Mouse (Mus musculus) midbrain, embryonic 16.5 days (tissue): ENCODE results near the gene Dnah6. TPM values are rescaled to one million over a fixed set of nuclear protein-coding genes. Genes with fewer than 3 reads are reported as not detected.

Experiments used
- ATAC-seq: fragments of 200-750 bp; cut with Nextera tagmentation; 2 replicates; pipeline ENCODE4 v1.8.0; 2017; ENCODE audit warnings: moderate TSS enrichment
- H3K27ac ChIP-seq: fragments of 300-500 bp; sonication (generic); 2 replicates; pipeline ENCODE4 v1.5.1; 2014; ENCODE audit warnings: mild to moderate bottlenecking, low read length, mixed read lengths
- H3K27me3 ChIP-seq: fragments of 300-500 bp; sonication (generic); 2 replicates; pipeline ENCODE4 v1.6.1; 2014; ENCODE audit warnings: low read depth, low read length, mixed read lengths; ENCODE audit not compliant: control insufficient read depth, insufficient read depth
- H3K36me3 ChIP-seq: fragments of 300-500 bp; sonication (generic); 2 replicates; pipeline ENCODE4 v1.6.1; 2014; ENCODE audit warnings: mild to moderate bottlenecking, low read length, moderate library complexity, mixed read lengths; ENCODE audit not compliant: control insufficient read depth, insufficient read depth
- H3K4me1 ChIP-seq: fragments of 300-500 bp; sonication (generic); 2 replicates; pipeline ENCODE4 v1.6.1; 2014; ENCODE audit warnings: mild to moderate bottlenecking, low read length, mixed read lengths; ENCODE audit not compliant: control insufficient read depth, insufficient read depth
- H3K4me2 ChIP-seq: fragments of 300-500 bp; sonication (generic); 2 replicates; pipeline ENCODE4 v1.6.1; 2014; ENCODE audit warnings: mild to moderate bottlenecking, low read length, mixed read lengths
- H3K4me3 ChIP-seq: fragments of 300-500 bp; sonication (generic); 2 replicates; pipeline ENCODE4 v1.5.1; 2014; ENCODE audit warnings: low read depth, mild to moderate bottlenecking, low read length, moderate library complexity, mixed read lengths
- H3K9ac ChIP-seq: fragments of 300-500 bp; sonication (generic); 2 replicates; pipeline ENCODE4 v1.6.1; 2014; ENCODE audit warnings: low read depth, low read length, mixed read lengths
- H3K9me3 ChIP-seq: fragments of 300-500 bp; sonication (generic); replicated peaks from 2 replicates; pipeline ENCODE4 v1.6.1; 2014; ENCODE audit warnings: mild to moderate bottlenecking, low read length, mixed read lengths; ENCODE audit not compliant: control insufficient read depth, poor library complexity, severe bottlenecking
- WGBS: fragments of 180-500 bp; shearing (Covaris S2); extraction: QIAGEN DNeasy Blood & Tissue Kit; methylation state at CpG from one replicate; pipeline ENCODE4 v1.1.7; 2014; 5-methylcytosine and 5-hydroxymethylcytosine counted together
- polyA plus RNA-seq: library from polyadenylated mRNA; unstranded; fragments of >200 nt; fragmentation: Nextera tagmentation; extraction: Ambion mirVana; gene quantifications from 2 replicates; pipeline ENCODE4 v1.2.1, GENCODE M21; 2015

Dnah6 gene
- polyA plus RNA-seq, 1 experiment from 2014 or later = 0.36 TPM

- Histone ChIP-seq H3K9me3 (no peaks in the 10 kb centered on the region), H3K9ac (no peak overlapping the region), H3K4me1 (no peaks in the 10 kb centered on the region), H3K27me3 (no peaks in the 10 kb centered on the region), H3K27ac (no peak overlapping the region), H3K4me2 (no peak overlapping the region), H3K36me3 (no peaks in the 10 kb centered on the region), H3K4me3 (no peak overlapping the region)
- no peak for ATAC-seq
Observed at GRCm38 (mm10) chr6:73211602-73212001, 9.8 kb downstream of the Dnah6 start.

GRCm38 (mm10) chr6:73211036-73211435 lies 10.4 kb downstream of the Dnah6 start:
- ATAC-seq = no peak
- H3K27ac ChIP-seq = no peak overlapping the region
- H3K4me1 ChIP-seq = no peaks in the 10 kb centered on the region
- H3K9ac ChIP-seq = no peak overlapping the region
- H3K27me3 ChIP-seq = no peaks in the 10 kb centered on the region
- H3K9me3 ChIP-seq = no peaks in the 10 kb centered on the region
- no peak overlapping the region for H3K4me2 ChIP-seq
- H3K4me3 ChIP-seq = no peak overlapping the region
- 91% methylated on average over 3 of the region's 3 CpGs for WGBS
- no peaks in the 10 kb centered on the region for H3K36me3 ChIP-seq

GRCm38 (mm10) chr6:73210445-73210972 lies 10.9 kb downstream of the Dnah6 start:
- H3K27me3 ChIP-seq = no peaks in the 10 kb centered on the region
- H3K36me3 ChIP-seq = no peaks in the 10 kb centered on the region
- H3K4me2 ChIP-seq = no peak overlapping the region
- H3K4me3 ChIP-seq = no peak overlapping the region
- no peaks in the 10 kb centered on the region for H3K9me3 ChIP-seq
- no peak overlapping the region for H3K27ac ChIP-seq
- 89% methylated on average over 4 of the region's 4 CpGs for WGBS
- H3K4me1 ChIP-seq = no peaks in the 10 kb centered on the region
- no peak for ATAC-seq
- H3K9ac ChIP-seq = no peak overlapping the region

- H3K27me3 ChIP-seq = no peaks in the 10 kb centered on the region
- H3K4me2 ChIP-seq = no peak overlapping the region
- 92% methylated on average over 6 of the region's 6 CpGs for WGBS
- H3K9me3 ChIP-seq = no peaks in the 10 kb centered on the region
- H3K4me1 ChIP-seq = no peaks in the 10 kb centered on the region
- H3K4me3 ChIP-seq = no peak overlapping the region
- H3K27ac ChIP-seq = no peak overlapping the region
- no peak overlapping the region for H3K9ac ChIP-seq
- no peaks in the 10 kb centered on the region for H3K36me3 ChIP-seq
- no peak for ATAC-seq
Observed at GRCm38 (mm10) chr6:73209598-73209997, 11.9 kb downstream of the Dnah6 start.

- H3K36me3 ChIP-seq = no peaks in the 10 kb centered on the region
- no peak overlapping the region for H3K9ac ChIP-seq
- no peak overlapping the region for H3K4me2 ChIP-seq
- H3K27me3 ChIP-seq = no peaks in the 10 kb centered on the region
- 83% methylated on average over 4 of the region's 4 CpGs for WGBS
- no peaks in the 10 kb centered on the region for H3K4me1 ChIP-seq
- no peaks in the 10 kb centered on the region for H3K9me3 ChIP-seq
- H3K27ac ChIP-seq = no peak overlapping the region
- no peak overlapping the region for H3K4me3 ChIP-seq
- ATAC-seq = no peak
Observed at GRCm38 (mm10) chr6:73204937-73205336, 16.5 kb downstream of the Dnah6 start.

GRCm38 (mm10) chr6:73203724-73204123 lies 17.7 kb downstream of the Dnah6 start:
- 81% methylated on average over 2 of the region's 2 CpGs for WGBS
- ATAC-seq = no peak

GRCm38 (mm10) chr6:73195291-73195690 lies 26.2 kb downstream of the Dnah6 start:
- H3K27ac ChIP-seq = no peak overlapping the region
- no peaks in the 10 kb centered on the region for H3K36me3 ChIP-seq
- no peaks in the 10 kb centered on the region for H3K9me3 ChIP-seq
- no peak overlapping the region for H3K9ac ChIP-seq
- no peaks in the 10 kb centered on the region for H3K4me1 ChIP-seq
- 91% methylated on average over 13 of the region's 13 CpGs for WGBS
- H3K4me2 ChIP-seq = no peak overlapping the region
- no peaks in the 10 kb centered on the region for H3K27me3 ChIP-seq
- no peak overlapping the region for H3K4me3 ChIP-seq
- ATAC-seq = no peak

More at GRCm38 (mm10) chr6:73203724-73204123, 17.7 kb downstream of the Dnah6 start:
- H3K4me1 ChIP-seq = no peaks in the 10 kb centered on the region
- no peak overlapping the region for H3K4me3 ChIP-seq
- H3K36me3 ChIP-seq = no peaks in the 10 kb centered on the region
- H3K4me2 ChIP-seq = no peak overlapping the region
- no peak overlapping the region for H3K9ac ChIP-seq
- no peak overlapping the region for H3K27ac ChIP-seq
- H3K27me3 ChIP-seq = no peaks in the 10 kb centered on the region
- no peaks in the 10 kb centered on the region for H3K9me3 ChIP-seq

GRCm38 (mm10) chr6:73190756-73191155 lies 30.7 kb downstream of the Dnah6 start:
- H3K9me3 ChIP-seq = no peaks in the 10 kb centered on the region
- no peaks in the 10 kb centered on the region for H3K27me3 ChIP-seq
- no peak overlapping the region for H3K4me2 ChIP-seq
- ATAC-seq = no peak
- no peak overlapping the region for H3K9ac ChIP-seq
- no peaks in the 10 kb centered on the region for H3K36me3 ChIP-seq
- no peak overlapping the region for H3K27ac ChIP-seq
- WGBS = 72% methylated on average over 6 of the region's 6 CpGs
- no peaks in the 10 kb centered on the region for H3K4me1 ChIP-seq
- no peak overlapping the region for H3K4me3 ChIP-seq

- no peak overlapping the region for H3K27ac ChIP-seq
- H3K4me2 ChIP-seq = no peak overlapping the region
- ATAC-seq = no peak
- H3K9me3 ChIP-seq = no peaks in the 10 kb centered on the region
- no peaks in the 10 kb centered on the region for H3K27me3 ChIP-seq
- no peak overlapping the region for H3K9ac ChIP-seq
- H3K4me3 ChIP-seq = no peak overlapping the region
- WGBS = 84% methylated on average over 5 of the region's 5 CpGs
- no peaks in the 10 kb centered on the region for H3K4me1 ChIP-seq
- H3K36me3 ChIP-seq = no peaks in the 10 kb centered on the region
Observed at GRCm38 (mm10) chr6:73184276-73184675, 37.2 kb downstream of the Dnah6 start.
